Mouse (Mus musculus): ENCODE data around the gene Taok1.

GRCm38 (mm10) chr11:77485229-77485628 lies 122.4 kb downstream of the Taok1 start:
- no peak for TF ChIP-seq POLR2A (IDR thresholded peaks at IDR 0.05; ENCODE audit: borderline replicate concordance, extremely low read depth, low read depth, low read length)
- no peak for TF ChIP-seq CTCF (IDR thresholded peaks at IDR 0.05; ENCODE audit: insufficient read depth, low read length)
